Mouse (Mus musculus): ENCODE data around the gene Lpp.

DNA sequence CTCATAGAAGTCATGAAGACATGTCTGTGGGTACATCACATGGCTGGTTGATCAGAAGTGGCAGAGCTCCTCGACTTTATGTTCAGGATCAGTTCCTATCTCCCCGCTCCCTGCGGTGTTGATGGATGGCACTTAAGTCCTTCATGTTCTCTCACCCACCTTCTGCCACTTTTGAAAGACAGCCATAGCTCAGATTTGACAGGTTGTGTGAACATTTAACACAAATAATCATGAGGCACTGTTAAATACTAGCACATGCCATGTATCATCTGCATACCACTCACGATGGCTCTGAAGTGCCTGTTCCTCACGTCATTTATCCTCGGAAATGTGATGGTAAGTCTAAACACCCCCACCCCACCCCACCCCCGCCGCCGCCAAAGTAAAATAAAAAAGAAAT is 441.2 kb downstream of the Lpp start:
- TF ChIP-seq POLR2A (IDR thresholded peaks at IDR 0.05; ENCODE audit: borderline replicate concordance, insufficient read depth, low read length) (no peak), CTCF (IDR thresholded peaks at IDR 0.05; ENCODE audit: borderline replicate concordance, insufficient read depth, low read depth, low read length) (no peak)

Measured in cerebellum, adult 2 months (tissue).